Mouse (Mus musculus): ENCODE measurements around the gene Cacng6.
"Not testable (repeated sequence)": the region's sequence is repeated elsewhere in the genome, so short reads cannot be mapped to it uniquely, and the experiment has no call there.

The Cacng6 gene

DNA sequence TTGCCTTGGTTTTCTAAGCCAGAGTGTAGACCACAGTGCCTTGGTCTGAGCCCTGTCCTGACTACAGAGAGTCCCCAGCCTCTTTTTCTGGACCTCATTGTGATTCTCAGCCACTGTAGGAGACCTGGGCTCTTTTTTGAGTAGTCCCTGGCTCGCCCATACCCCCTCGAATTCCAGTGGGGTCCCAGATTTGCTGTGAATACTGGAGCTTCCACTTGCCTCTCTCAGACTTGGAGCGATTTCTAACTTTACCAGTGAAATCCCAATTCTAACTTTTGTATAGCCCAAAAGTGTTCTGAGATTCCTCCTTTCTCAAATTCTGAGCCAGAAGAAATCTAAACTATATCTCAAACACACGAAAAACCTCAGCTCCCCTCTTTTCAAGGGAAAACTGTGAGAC lies at the start of gene Cacng6:
Gene Cacng6 (plus strand): TSS at position 301 of the 400 bp plus-strand sequence.
- DNase-seq (ENCODE audit: low read depth, low spot score): no peak

DNA sequence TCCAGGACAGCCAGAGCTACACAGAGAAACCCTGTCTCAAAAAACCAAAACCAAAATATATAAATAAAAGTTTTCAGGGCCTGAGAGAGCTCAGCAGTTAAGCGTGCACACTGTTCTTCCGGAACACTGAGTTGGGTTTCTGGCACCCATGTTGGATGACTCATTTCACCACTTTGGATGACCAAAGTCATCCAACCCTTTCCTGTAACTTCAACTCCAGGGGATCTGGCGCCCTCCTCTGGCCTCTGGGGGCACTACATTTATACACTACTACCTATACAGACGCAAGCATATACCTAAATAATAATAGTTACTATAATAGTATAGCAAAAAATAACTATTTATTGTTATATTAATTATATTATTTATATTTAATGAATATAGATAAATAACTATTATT lies 47.2 kb upstream of the Cacng6 start:
- peak; percentile 82 for DNase-seq (ENCODE audit: low read depth, low spot score)

GRCm38 (mm10) chr7:3382123-3382522 lies 41.9 kb upstream of the Cacng6 start:
- DNase-seq (ENCODE audit: low read depth, low spot score): no peak

- no peak for DNase-seq (ENCODE audit: low read depth, low spot score)
Observed at GRCm38 (mm10) chr7:3384807-3385319, 39.1 kb upstream of the Cacng6 start.

DNA sequence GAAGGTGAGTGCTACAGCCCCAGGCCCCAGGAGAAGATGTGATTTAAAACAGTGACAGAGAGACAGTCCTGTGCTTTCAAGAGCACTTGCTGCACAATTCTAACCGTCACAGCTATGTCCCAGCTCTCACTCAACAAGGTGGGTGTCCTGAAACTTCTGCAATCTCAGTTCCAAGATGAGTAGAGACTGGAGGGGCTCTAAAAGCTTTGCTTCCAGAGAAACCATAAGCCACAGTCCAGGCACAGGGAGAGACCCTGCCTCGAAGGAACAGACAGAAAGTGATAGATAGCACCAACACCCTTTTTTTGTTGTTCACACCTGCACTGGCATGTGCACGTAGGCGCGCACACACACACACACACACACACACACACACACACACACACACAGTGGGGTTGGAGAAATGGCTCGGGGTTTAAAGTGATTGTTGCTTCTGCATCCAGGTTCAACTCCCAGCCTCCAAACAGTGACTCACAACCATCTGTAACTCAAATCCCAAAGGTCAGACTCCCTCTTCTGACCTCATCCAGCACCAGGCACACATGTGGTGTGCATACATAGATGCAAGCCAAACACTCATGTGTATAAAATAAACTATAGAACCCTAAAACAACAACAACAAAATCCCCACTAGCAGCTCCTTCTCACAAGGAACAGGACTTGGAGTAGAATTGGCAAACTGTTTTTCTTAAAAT lies 37.8 kb upstream of the Cacng6 start:
- no peak for DNase-seq (ENCODE audit: low read depth, low spot score)

GRCm38 (mm10) chr7:3387761-3388160 lies 36.2 kb upstream of the Cacng6 start:
- no peak for DNase-seq (ENCODE audit: low read depth, low spot score)

DNA sequence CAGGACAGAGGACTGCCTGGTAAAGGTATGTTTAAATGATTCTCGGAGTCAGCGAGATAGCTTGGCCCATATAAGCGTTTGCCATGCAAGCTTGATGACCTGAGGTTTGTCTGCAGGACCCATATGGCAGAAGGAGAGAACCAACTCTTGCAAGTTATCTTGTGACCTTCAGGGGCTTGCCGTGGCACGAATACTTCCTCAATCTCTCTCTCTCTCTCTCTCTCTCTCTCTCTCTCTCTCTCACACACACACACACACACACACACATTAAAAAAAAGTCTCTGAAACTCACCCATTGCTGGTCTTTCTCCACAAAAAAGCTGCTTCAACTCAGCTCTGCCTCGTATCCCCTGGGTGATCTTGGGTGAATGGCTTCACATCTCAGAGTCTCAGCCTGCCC lies 35.1 kb upstream of the Cacng6 start:
- DNase-seq (ENCODE audit: low read depth, low spot score): no peak

DNA sequence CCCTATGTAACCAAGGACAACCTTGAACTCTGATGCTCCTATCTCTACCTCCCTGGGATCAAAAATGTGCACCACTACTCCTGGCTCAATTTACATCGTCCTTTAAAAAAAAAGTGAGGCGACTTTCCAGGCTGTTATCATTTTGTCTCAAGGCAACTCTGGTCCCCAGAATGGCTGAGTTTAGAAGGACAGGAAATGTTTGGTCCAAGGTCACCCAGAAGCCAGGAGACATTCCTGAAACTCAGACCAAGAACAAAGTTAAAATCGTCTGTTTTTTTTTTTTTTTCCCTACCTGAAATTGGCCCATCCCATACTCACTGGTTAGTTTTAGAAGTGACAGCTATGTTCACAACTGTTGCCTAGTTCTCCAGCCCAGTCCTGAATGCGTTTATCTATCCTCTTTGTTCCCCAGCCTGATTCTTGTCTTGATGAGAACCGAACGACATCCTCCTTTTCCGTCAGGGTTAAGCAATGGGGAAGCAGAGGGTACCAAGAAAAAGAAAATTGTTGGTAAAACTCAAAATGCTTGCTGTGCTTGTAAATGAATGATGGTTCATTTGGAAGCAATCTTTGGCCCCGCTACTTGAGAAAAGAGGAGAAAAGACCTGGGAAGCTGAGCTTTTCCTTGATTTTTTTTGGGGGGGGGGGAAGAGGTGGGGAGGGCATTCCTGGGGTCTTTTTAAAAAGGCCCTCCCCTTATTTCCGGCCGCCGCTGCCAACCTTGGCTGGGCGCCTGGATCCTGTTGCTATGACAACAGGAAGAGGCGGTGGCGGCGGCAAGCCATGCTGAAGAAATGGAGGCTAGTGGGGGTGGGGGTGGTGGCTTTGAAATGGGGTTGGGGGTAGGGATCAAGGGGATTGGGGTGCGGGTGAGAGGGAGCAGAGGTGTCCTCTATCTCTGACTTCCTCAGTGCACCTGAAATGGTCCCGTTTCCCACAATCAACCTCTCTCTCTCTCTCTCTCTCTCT lies 34.3 kb upstream of the Cacng6 start:
- no peak for DNase-seq (ENCODE audit: low read depth, low spot score)

GRCm38 (mm10) chr7:3390413-3391080 lies 33.4 kb upstream of the Cacng6 start, which contains the start of gene Cacng8:
Cacng8 (plus strand) TSS chr7:3390683.
- no peak for DNase-seq (ENCODE audit: low read depth, low spot score)

- no peak for DNase-seq (ENCODE audit: low read depth, low spot score)
Observed at GRCm38 (mm10) chr7:3391081-3391451, 32.9 kb upstream of the Cacng6 start.

- DNase-seq (ENCODE audit: low read depth, low spot score): no peak
Observed at GRCm38 (mm10) chr7:3391809-3392208, 32.2 kb upstream of the Cacng6 start.

DNA sequence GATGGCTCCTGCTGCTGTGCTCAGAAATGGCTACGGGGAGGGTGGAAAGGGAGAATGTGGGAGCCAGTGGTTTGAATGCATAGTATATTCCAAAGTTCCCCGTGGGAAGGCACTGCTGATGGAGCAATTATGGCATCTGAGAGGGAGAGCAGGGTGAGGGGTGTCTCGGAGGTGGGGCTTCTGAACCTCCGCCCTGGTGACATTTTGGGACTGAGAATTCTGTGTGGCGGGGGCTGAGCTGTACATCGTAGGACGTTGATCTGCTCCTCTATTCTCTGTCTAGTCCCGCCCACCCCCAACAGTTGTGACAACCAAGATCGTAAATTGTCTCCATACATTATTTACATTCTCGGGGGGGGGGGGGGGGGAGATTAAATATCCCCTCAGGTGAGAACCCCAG lies 26.6 kb upstream of the Cacng6 start:
- DNase-seq (ENCODE audit: low read depth, low spot score): no peak

DNA sequence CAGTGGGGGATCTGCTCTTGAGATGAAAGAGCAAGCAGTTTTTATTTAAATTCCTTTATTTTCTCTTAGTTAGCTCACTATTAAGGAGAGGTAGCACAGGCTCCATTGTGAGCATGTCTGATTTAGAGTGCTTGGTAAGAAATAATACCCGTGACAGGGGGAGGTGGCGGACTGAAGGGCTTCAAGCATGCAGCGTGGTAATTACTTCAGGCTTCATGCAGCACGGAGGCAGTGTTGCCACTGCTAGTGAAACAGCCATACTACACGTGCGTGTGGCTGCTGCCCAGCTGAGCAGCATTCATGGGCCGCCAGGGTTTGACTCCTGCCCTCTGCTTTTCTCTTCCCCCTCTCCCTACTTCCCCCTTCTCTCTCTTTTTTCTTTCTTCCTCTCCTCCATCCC lies 26.2 kb upstream of the Cacng6 start:
- no peak for DNase-seq (ENCODE audit: low read depth, low spot score)

GRCm38 (mm10) chr7:3398363-3398762 lies 25.6 kb upstream of the Cacng6 start:
- not testable (repeated sequence) for DNase-seq (ENCODE audit: low read depth, low spot score)

- DNase-seq (ENCODE audit: low read depth, low spot score): no peak
Observed at GRCm38 (mm10) chr7:3399937-3400336, 24.1 kb upstream of the Cacng6 start.

DNA sequence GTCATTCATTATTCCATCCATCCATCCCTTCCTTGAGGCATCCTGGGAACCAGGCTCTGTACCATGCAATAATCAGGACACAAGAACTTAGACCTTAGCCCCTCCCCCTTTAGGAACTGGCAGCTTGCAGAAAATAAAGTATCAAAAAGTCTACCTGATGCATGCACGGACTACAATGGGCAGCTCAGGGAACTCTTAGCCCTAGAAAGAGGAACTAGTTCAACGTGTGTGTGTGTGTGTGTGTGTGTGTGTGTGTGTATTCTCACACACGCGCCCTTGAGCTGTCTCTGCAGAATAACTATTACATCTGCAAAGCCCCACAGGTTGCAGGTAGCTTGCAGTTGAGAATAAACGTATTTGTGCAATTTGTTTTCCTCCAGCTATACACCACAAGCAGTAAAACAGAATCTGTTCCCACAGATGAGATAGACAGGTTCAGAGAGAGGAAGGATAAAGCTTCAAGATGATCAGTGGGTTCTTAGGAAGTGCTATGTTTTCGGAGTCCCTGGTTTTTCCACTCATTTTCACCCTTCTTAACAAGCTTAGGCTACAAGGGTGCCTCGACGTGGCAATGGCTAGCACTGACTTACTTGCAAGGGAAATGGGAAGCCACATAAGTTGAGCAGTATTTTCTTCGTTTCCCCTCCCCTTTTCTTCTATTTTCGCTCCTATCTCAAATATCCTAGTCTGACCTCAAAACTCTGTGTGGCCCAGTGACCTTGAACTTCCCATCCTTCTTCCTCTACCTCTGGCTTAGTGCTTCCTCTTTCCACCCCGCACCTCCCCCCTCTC lies 14.1 kb upstream of the Cacng6 start:
- no peak for DNase-seq (ENCODE audit: low read depth, low spot score)

GRCm38 (mm10) chr7:3411160-3411941 lies 12.6 kb upstream of the Cacng6 start:
- peak; percentile 99 for DNase-seq (ENCODE audit: low read depth, low spot score)

GRCm38 (mm10) chr7:3412036-3412435 lies 12.0 kb upstream of the Cacng6 start:
- peak; percentile 66 for DNase-seq (ENCODE audit: low read depth, low spot score)

DNA sequence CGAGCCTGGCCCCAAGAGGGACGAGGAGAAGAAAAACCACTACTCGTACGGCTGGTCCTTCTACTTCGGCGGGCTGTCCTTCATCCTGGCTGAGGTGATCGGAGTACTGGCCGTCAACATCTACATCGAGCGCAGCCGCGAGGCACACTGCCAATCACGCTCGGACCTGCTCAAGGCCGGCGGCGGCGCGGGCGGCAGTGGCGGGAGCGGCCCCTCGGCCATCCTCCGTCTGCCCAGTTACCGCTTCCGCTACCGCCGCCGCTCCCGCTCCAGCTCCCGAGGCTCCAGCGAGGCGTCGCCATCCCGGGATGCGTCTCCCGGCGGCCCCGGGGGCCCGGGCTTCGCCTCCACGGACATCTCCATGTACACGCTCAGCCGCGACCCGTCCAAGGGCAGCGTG lies 9.1 kb upstream of the Cacng6 start:
- no peak for DNase-seq (ENCODE audit: low read depth, low spot score)

- DNase-seq (ENCODE audit: low read depth, low spot score): no peak
Observed at GRCm38 (mm10) chr7:3415378-3415777, 8.6 kb upstream of the Cacng6 start.
